Mouse (Mus musculus): Measurements from ENCODE around the gene Usp39. TPM values are rescaled to one million over a fixed set of nuclear protein-coding genes. Genes with fewer than 3 reads are reported as not detected.

Gene Usp39
- polyA plus RNA-seq, 1 experiment from 2014 or later, result 39.0 TPM

GRCm38 (mm10) chr6:72374820-72375563 lies 30.0 kb upstream of the Usp39 start:
- 88% methylated on average over 15 of the region's 15 CpGs for WGBS
- H3K4me3 ChIP-seq (ENCODE audit: low read depth, low read length), result no peak overlapping the region
- no peak for ATAC-seq
- no peak overlapping the region for H3K27ac ChIP-seq (ENCODE audit: low read length)
- no peak overlapping the region for H3K9ac ChIP-seq (ENCODE audit: low read depth, low read length)
- no peak overlapping the region for H3K4me2 ChIP-seq (ENCODE audit: low read length)
- no peaks in the 10 kb centered on the region for H3K36me3 ChIP-seq (ENCODE audit: control insufficient read depth, insufficient read depth, low read length)
- no peaks in the 10 kb centered on the region for H3K4me1 ChIP-seq (ENCODE audit: control insufficient read depth, insufficient read depth, low read length)
- peaks cover 10% of the 10 kb centered on the region for H3K27me3 ChIP-seq (ENCODE audit: control insufficient read depth, insufficient read depth, low read depth, low read length)
- H3K9me3 ChIP-seq (replicated peaks; ENCODE audit: control insufficient read depth, low read length, poor library complexity, severe bottlenecking), result no peaks in the 10 kb centered on the region

GRCm38 (mm10) chr6:72374206-72374605 lies 29.2 kb upstream of the Usp39 start:
- 76% methylated on average over 7 of the region's 7 CpGs for WGBS
- no peak overlapping the region for H3K4me3 ChIP-seq (ENCODE audit: low read depth, low read length)
- no peaks in the 10 kb centered on the region for H3K4me1 ChIP-seq (ENCODE audit: control insufficient read depth, insufficient read depth, low read length)
- no peak overlapping the region for H3K27ac ChIP-seq (ENCODE audit: low read length)
- no peaks in the 10 kb centered on the region for H3K36me3 ChIP-seq (ENCODE audit: control insufficient read depth, insufficient read depth, low read length)
- H3K27me3 ChIP-seq (ENCODE audit: control insufficient read depth, insufficient read depth, low read depth, low read length), result peaks cover 2% of the 10 kb centered on the region; the same call in 1 of the 2 replicates
- no peaks in the 10 kb centered on the region for H3K9me3 ChIP-seq (replicated peaks; ENCODE audit: control insufficient read depth, low read length, poor library complexity, severe bottlenecking)
- no peak for ATAC-seq
- no peak overlapping the region for H3K4me2 ChIP-seq (ENCODE audit: low read length)
- no peak overlapping the region for H3K9ac ChIP-seq (ENCODE audit: low read depth, low read length)

GRCm38 (mm10) chr6:72373184-72373583 lies 28.2 kb upstream of the Usp39 start:
- Histone ChIP-seq H3K4me3 (ENCODE audit: low read depth, low read length) (no peak overlapping the region), H3K9ac (ENCODE audit: low read depth, low read length) (no peak overlapping the region), H3K36me3 (ENCODE audit: control insufficient read depth, insufficient read depth, low read length) (no peaks in the 10 kb centered on the region), H3K4me2 (ENCODE audit: low read length) (no peak overlapping the region), H3K27ac (ENCODE audit: low read length) (no peak overlapping the region), H3K9me3 (replicated peaks; ENCODE audit: control insufficient read depth, low read length, poor library complexity, severe bottlenecking) (no peaks in the 10 kb centered on the region), H3K4me1 (ENCODE audit: control insufficient read depth, insufficient read depth, low read length) (no peaks in the 10 kb centered on the region), H3K27me3 (ENCODE audit: control insufficient read depth, insufficient read depth, low read depth, low read length) (no peaks in the 10 kb centered on the region)
- ATAC-seq, result no peak
- WGBS, result 82% methylated on average over 4 of the region's 4 CpGs

GRCm38 (mm10) chr6:72371571-72371970 lies 26.6 kb upstream of the Usp39 start:
- no peak overlapping the region for H3K9ac ChIP-seq (ENCODE audit: low read depth, low read length)
- H3K4me3 ChIP-seq (ENCODE audit: low read depth, low read length), result no peak overlapping the region
- H3K36me3 ChIP-seq (ENCODE audit: control insufficient read depth, insufficient read depth, low read length), result no peaks in the 10 kb centered on the region
- no peaks in the 10 kb centered on the region for H3K27me3 ChIP-seq (ENCODE audit: control insufficient read depth, insufficient read depth, low read depth, low read length)
- H3K27ac ChIP-seq (ENCODE audit: low read length), result no peak overlapping the region
- H3K9me3 ChIP-seq (replicated peaks; ENCODE audit: control insufficient read depth, low read length, poor library complexity, severe bottlenecking), result no peaks in the 10 kb centered on the region
- WGBS, result 40% methylated on average over 1 of the region's 1 CpGs
- H3K4me1 ChIP-seq (ENCODE audit: control insufficient read depth, insufficient read depth, low read length), result no peaks in the 10 kb centered on the region
- no peak for ATAC-seq
- H3K4me2 ChIP-seq (ENCODE audit: low read length), result no peak overlapping the region

GRCm38 (mm10) chr6:72371147-72371546 lies 26.2 kb upstream of the Usp39 start:
- no peak for ATAC-seq
- 56% methylated on average over 4 of the region's 5 CpGs for WGBS
- H3K36me3 ChIP-seq (ENCODE audit: control insufficient read depth, insufficient read depth, low read length), result no peaks in the 10 kb centered on the region

GRCm38 (mm10) chr6:72370091-72370490 lies 25.1 kb upstream of the Usp39 start:
- no peak overlapping the region for H3K9ac ChIP-seq (ENCODE audit: low read depth, low read length)
- ATAC-seq, result no peak
- no peaks in the 10 kb centered on the region for H3K4me1 ChIP-seq (ENCODE audit: control insufficient read depth, insufficient read depth, low read length)
- H3K4me3 ChIP-seq (ENCODE audit: low read depth, low read length), result no peak overlapping the region
- no peaks in the 10 kb centered on the region for H3K27me3 ChIP-seq (ENCODE audit: control insufficient read depth, insufficient read depth, low read depth, low read length)
- H3K36me3 ChIP-seq (ENCODE audit: control insufficient read depth, insufficient read depth, low read length), result no peaks in the 10 kb centered on the region
- 85% methylated on average over 12 of the region's 12 CpGs for WGBS
- H3K4me2 ChIP-seq (ENCODE audit: low read length), result no peak overlapping the region
- no peaks in the 10 kb centered on the region for H3K9me3 ChIP-seq (replicated peaks; ENCODE audit: control insufficient read depth, low read length, poor library complexity, severe bottlenecking)
- H3K27ac ChIP-seq (ENCODE audit: low read length), result no peak overlapping the region

More at GRCm38 (mm10) chr6:72371147-72371546, 26.2 kb upstream of the Usp39 start:
- Histone ChIP-seq H3K4me1 (ENCODE audit: control insufficient read depth, insufficient read depth, low read length) (no peaks in the 10 kb centered on the region), H3K27me3 (ENCODE audit: control insufficient read depth, insufficient read depth, low read depth, low read length) (no peaks in the 10 kb centered on the region), H3K4me3 (ENCODE audit: low read depth, low read length) (no peak overlapping the region), H3K9me3 (replicated peaks; ENCODE audit: control insufficient read depth, low read length, poor library complexity, severe bottlenecking) (no peaks in the 10 kb centered on the region), H3K27ac (ENCODE audit: low read length) (no peak overlapping the region), H3K9ac (ENCODE audit: low read depth, low read length) (no peak overlapping the region), H3K4me2 (ENCODE audit: low read length) (no peak overlapping the region)

- Histone ChIP-seq H3K27ac (ENCODE audit: low read length) (no peak overlapping the region), H3K4me2 (ENCODE audit: low read length) (no peak overlapping the region), H3K27me3 (ENCODE audit: control insufficient read depth, insufficient read depth, low read depth, low read length) (no peaks in the 10 kb centered on the region; the same call in 1 of the 2 replicates), H3K9me3 (replicated peaks; ENCODE audit: control insufficient read depth, low read length, poor library complexity, severe bottlenecking) (no peaks in the 10 kb centered on the region), H3K36me3 (ENCODE audit: control insufficient read depth, insufficient read depth, low read length) (no peaks in the 10 kb centered on the region), H3K4me3 (ENCODE audit: low read depth, low read length) (no peak overlapping the region), H3K9ac (ENCODE audit: low read depth, low read length) (no peak overlapping the region), H3K4me1 (ENCODE audit: control insufficient read depth, insufficient read depth, low read length) (no peaks in the 10 kb centered on the region)
- no peak for ATAC-seq
- 92% methylated on average over 4 of the region's 4 CpGs for WGBS
Measured at GRCm38 (mm10) chr6:72369557-72369956, 24.6 kb upstream of the Usp39 start.

- H3K36me3 ChIP-seq (ENCODE audit: control insufficient read depth, insufficient read depth, low read length), result no peaks in the 10 kb centered on the region
- WGBS, result 69% methylated on average over 4 of the region's 4 CpGs
- no peak for ATAC-seq
- no peaks in the 10 kb centered on the region for H3K9me3 ChIP-seq (replicated peaks; ENCODE audit: control insufficient read depth, low read length, poor library complexity, severe bottlenecking)
- no peak overlapping the region for H3K4me3 ChIP-seq (ENCODE audit: low read depth, low read length)
- H3K4me1 ChIP-seq (ENCODE audit: control insufficient read depth, insufficient read depth, low read length), result peaks cover 4% of the 10 kb centered on the region; the same call in 1 of the 2 replicates
- H3K27ac ChIP-seq (ENCODE audit: low read length), result no peak overlapping the region
- H3K4me2 ChIP-seq (ENCODE audit: low read length), result no peak overlapping the region
- no peaks in the 10 kb centered on the region; the same call in 1 of the 2 replicates for H3K27me3 ChIP-seq (ENCODE audit: control insufficient read depth, insufficient read depth, low read depth, low read length)
- H3K9ac ChIP-seq (ENCODE audit: low read depth, low read length), result no peak overlapping the region
Measured at GRCm38 (mm10) chr6:72367460-72367974, 22.5 kb upstream of the Usp39 start.

- Histone ChIP-seq H3K4me3 (ENCODE audit: low read depth, low read length) (no peak within 1 kb of the TSS), H3K36me3 (ENCODE audit: control insufficient read depth, insufficient read depth, low read length) (no peaks in the 10 kb centered on the region), H3K4me2 (ENCODE audit: low read length) (no peak within 1 kb of the TSS), H3K9me3 (replicated peaks; ENCODE audit: control insufficient read depth, low read length, poor library complexity, severe bottlenecking) (no peaks in the 10 kb centered on the region), H3K9ac (ENCODE audit: low read depth, low read length) (no peak within 1 kb of the TSS), H3K27me3 (ENCODE audit: control insufficient read depth, insufficient read depth, low read depth, low read length) (no peaks in the 10 kb centered on the region; the same call in 1 of the 2 replicates), H3K4me1 (ENCODE audit: control insufficient read depth, insufficient read depth, low read length) (peaks cover 4% of the 10 kb centered on the region; the same call in 1 of the 2 replicates), H3K27ac (ENCODE audit: low read length) (no peak within 1 kb of the TSS)
- 81% methylated on average over 4 of the region's 4 CpGs for WGBS
- no peak for ATAC-seq
Measured at GRCm38 (mm10) chr6:72366844-72367443, 22.0 kb upstream of the Usp39 start, which contains the start of gene Rnf181. Rnf181 (minus strand) TSS chr6:72366956.

Data from midbrain, embryonic 16.5 days (tissue).